Mouse (Mus musculus): ENCODE data around the gene Bicd2.

GRCm38 (mm10) chr13:49353991-49354507, 12.7 kb downstream of the Bicd2 start:
- TF ChIP-seq CTCF (conservative IDR thresholded peaks at IDR 0.05; ENCODE audit: low read length) (no peak), POU5F1 (IDR thresholded peaks at IDR 0.05; ENCODE audit: borderline replicate concordance, low read length) (no peak)
